Mouse (Mus musculus) induced T-regulatory cell, adult 2 months (primary cell): ENCODE measurements around the gene Nampt.
A peak's percentile ranks its signal among the peaks of the same experiment; 100 is the strongest.

Experiments
- DNase-seq: peaks from one replicate; pipeline ENCODE4 v3.0.0-alpha.2; 2012; ENCODE audit warnings: low read depth

Gene Nampt

GRCm38 (mm10) chr12:32819416-32819815 lies at the start of gene Nampt:
Gene Nampt, plus strand, starts transcription at chr12:32819545.
- peak; percentile 64 for DNase-seq

GRCm38 (mm10) chr12:32770766-32771165 lies 48.6 kb upstream of the Nampt start:
- no peak for DNase-seq

GRCm38 (mm10) chr12:32774592-32774991 lies 44.8 kb upstream of the Nampt start:
- DNase-seq = peak; percentile 62

- DNase-seq = no peak
These were observed 30.3 kb upstream of the Nampt start for GRCm38 (mm10) chr12:32789092-32789491.

GRCm38 (mm10) chr12:32795765-32796471 lies 23.4 kb upstream of the Nampt start:
- peak; percentile 67 for DNase-seq

GRCm38 (mm10) chr12:32797438-32797837 lies 21.9 kb upstream of the Nampt start:
- DNase-seq = no peak

GRCm38 (mm10) chr12:32801078-32801477 lies 18.3 kb upstream of the Nampt start:
- no peak for DNase-seq

GRCm38 (mm10) chr12:32805559-32805958 lies 13.8 kb upstream of the Nampt start:
- DNase-seq = no peak

- DNase-seq = peak; percentile 98
These were observed 669 bp downstream of the Nampt start for GRCm38 (mm10) chr12:32819823-32820605.

GRCm38 (mm10) chr12:32820688-32821503 lies 1.6 kb downstream of the Nampt start:
- DNase-seq = peak; percentile 83

- DNase-seq = no peak
These were observed 2.2 kb downstream of the Nampt start for GRCm38 (mm10) chr12:32821504-32822011.

GRCm38 (mm10) chr12:32822066-32822465 lies 2.7 kb downstream of the Nampt start:
- DNase-seq = peak; percentile 38

GRCm38 (mm10) chr12:32824586-32824985 lies 5.2 kb downstream of the Nampt start:
- no peak for DNase-seq

- peak; percentile 85 for DNase-seq
These were observed 7.6 kb downstream of the Nampt start for GRCm38 (mm10) chr12:32826971-32827370.

- DNase-seq = no peak
These were observed 8.9 kb downstream of the Nampt start for GRCm38 (mm10) chr12:32828137-32828760.

- no peak for DNase-seq
These were observed 10.2 kb downstream of the Nampt start for GRCm38 (mm10) chr12:32829321-32830090.

- no peak for DNase-seq
These were observed 12.7 kb downstream of the Nampt start for GRCm38 (mm10) chr12:32832076-32832475.

- DNase-seq = no peak
These were observed 15.4 kb downstream of the Nampt start for GRCm38 (mm10) chr12:32834781-32835180.

GRCm38 (mm10) chr12:32835235-32835634 lies 15.9 kb downstream of the Nampt start:
- DNase-seq = no peak

- no peak for DNase-seq
These were observed 19.1 kb downstream of the Nampt start for GRCm38 (mm10) chr12:32838406-32838805.

GRCm38 (mm10) chr12:32838954-32839353 lies 19.6 kb downstream of the Nampt start:
- no peak for DNase-seq
